ENCODE assay signal across 28 mouse cellular contexts in genomic region chr4:44953041-44953440, GRCm38 (mm10). TPM values are rescaled to one million over a fixed set of nuclear protein-coding genes. Genes with fewer than 3 reads are reported as not detected.
DNase-seq lines count a peak whose midpoint lies in the region; ATAC-seq and TF ChIP-seq lines count a peak whose summit lies in the region.
"Had no signal": no experiment of that assay in that cellular context is flagged by ENCODE, and none has a peak within 500 bp of the region (broad histone marks: within the 10 kb centered on the region; RNA-seq: fewer than 3 reads in every experiment).

No protein-coding gene starts in this region.

- H3K36me3 ChIP-seq in forebrain, embryonic 10.5 days (replicated peaks), result no peaks in the 10 kb centered on the region
- H3K36me3 ChIP-seq in forebrain, embryonic 15.5 days, result no peaks in the 10 kb centered on the region
- no peaks in the 10 kb centered on the region for H3K36me3 ChIP-seq in midbrain, embryonic 11.5 days (ENCODE audit: control insufficient read depth, insufficient read depth, low read length)
- H3K36me3 ChIP-seq in midbrain, embryonic 15.5 days (replicated peaks), result no peaks in the 10 kb centered on the region
- no peaks in the 10 kb centered on the region for H3K36me3 ChIP-seq in limb, embryonic 10.5 days
- no peaks in the 10 kb centered on the region for H3K36me3 ChIP-seq in intestine, postnatal 0 days (ENCODE audit: control insufficient read depth, insufficient read depth)
- H3K36me3 ChIP-seq: embryonic facial prominence, embryonic 15.5 days; heart, embryonic 12.5 days; limb, embryonic 13.5 days; liver, embryonic 12.5 days; neural tube, embryonic 15.5 days had no signal

- peaks cover 8% of the 10 kb centered on the region; the same call in 1 of the 2 replicates for H3K4me1 ChIP-seq in forebrain, embryonic 10.5 days
- no peaks in the 10 kb centered on the region for H3K4me1 ChIP-seq in forebrain, embryonic 15.5 days
- no peaks in the 10 kb centered on the region for H3K4me1 ChIP-seq in midbrain, embryonic 11.5 days (ENCODE audit: control insufficient read depth, insufficient read depth, low read length)
- H3K4me1 ChIP-seq in midbrain, embryonic 15.5 days, result peaks cover 6% of the 10 kb centered on the region; the same call in 1 of the 2 replicates
- H3K4me1 ChIP-seq in limb, embryonic 10.5 days, result peaks cover 7% of the 10 kb centered on the region
- no peaks in the 10 kb centered on the region for H3K4me1 ChIP-seq in intestine, postnatal 0 days (replicated peaks; ENCODE audit: control insufficient read depth, insufficient read depth, low read length)
- H3K4me1 ChIP-seq: embryonic facial prominence, embryonic 15.5 days; heart, embryonic 12.5 days; limb, embryonic 13.5 days; liver, embryonic 12.5 days; megakaryocyte, embryonic 14.5 days; neural tube, embryonic 15.5 days had no signal

- no peak overlapping the region for H3K9ac ChIP-seq in forebrain, embryonic 15.5 days (replicated peaks)
- no peak overlapping the region for H3K9ac ChIP-seq in midbrain, embryonic 11.5 days (ENCODE audit: low read length)
- no peak overlapping the region for H3K9ac ChIP-seq in midbrain, embryonic 15.5 days
- no peak overlapping the region for H3K9ac ChIP-seq in intestine, postnatal 0 days (ENCODE audit: low read depth, low read length)
- H3K9ac ChIP-seq: embryonic facial prominence, embryonic 15.5 days; forebrain, postnatal 0 days; heart, embryonic 12.5 days; hindbrain, embryonic 14.5 days; limb, embryonic 13.5 days; liver, embryonic 12.5 days; neural tube, embryonic 15.5 days had no signal

- no peak overlapping the region for H3K4me2 ChIP-seq in forebrain, embryonic 15.5 days (replicated peaks)
- no peak overlapping the region for H3K4me2 ChIP-seq in midbrain, embryonic 11.5 days
- no peak overlapping the region for H3K4me2 ChIP-seq in midbrain, embryonic 15.5 days
- H3K4me2 ChIP-seq in intestine, postnatal 0 days (replicated peaks; ENCODE audit: low read depth), result no peak overlapping the region
- H3K4me2 ChIP-seq: embryonic facial prominence, embryonic 15.5 days; heart, embryonic 12.5 days; hindbrain, embryonic 14.5 days; limb, embryonic 13.5 days; liver, embryonic 12.5 days; neural tube, embryonic 15.5 days had no signal

- WGBS in forebrain, embryonic 10.5 days, result 77% methylated on average over 9 of the region's 9 CpGs
- 84% methylated on average over 9 of the region's 9 CpGs for WGBS in forebrain, embryonic 15.5 days
- WGBS in midbrain, embryonic 11.5 days, result 75% methylated on average over 9 of the region's 9 CpGs
- 80% methylated on average over 9 of the region's 9 CpGs for whole genome bisulfite sequencing in midbrain, embryonic 15.5 days
- 78% methylated on average over 9 of the region's 9 CpGs for WGBS in limb, embryonic 10.5 days
- WGBS in intestine, postnatal 0 days, result 70% methylated on average over 9 of the region's 9 CpGs

- DNase-seq in forebrain, embryonic 10.5 days (ENCODE audit: extremely low spot score, low spot score), result no peak
- DNase-seq in midbrain, embryonic 11.5 days (ENCODE audit: low spot score, missing footprints), result peak; percentile 81
- DNase-seq in adipocyte (ENCODE audit: low spot score), result peak; percentile 33
- no peak for DNase-seq in limb, embryonic 10.5 days (ENCODE audit: low spot score)
- DNase-seq in cerebellum, adult 11-12 months, result no peak
- DNase-seq: adrenal gland, postnatal 25 days; cerebellum, postnatal 10 days; forebrain, postnatal 0 days; gastrocnemius, postnatal 14 days; heart, adult 18-20 months; heart, postnatal 10 days; kidney, adult 8-10 months; kidney, postnatal 14 days; lung, adult 2 months; lung, postnatal 36 days; thymus, postnatal 14 days had no signal

- no peak for ATAC-seq in forebrain, embryonic 15.5 days (replicated peaks)
- no peak for ATAC-seq in midbrain, embryonic 11.5 days (ENCODE audit: low FRiP score)
- no peak for ATAC-seq in midbrain, embryonic 15.5 days (replicated peaks)
- ATAC-seq in intestine, postnatal 0 days, result no peak
- ATAC-seq: forebrain, postnatal 0 days; liver, embryonic 12.5 days; midbrain, embryonic 16.5 days had no signal

- H3K27ac ChIP-seq in forebrain, embryonic 10.5 days, result 0 out of 2 replicates have a peak overlapping the region, but pooled peaks have one; percentile 8
- H3K27ac ChIP-seq in forebrain, embryonic 15.5 days (replicated peaks), result no peak overlapping the region
- no peak overlapping the region for H3K27ac ChIP-seq in midbrain, embryonic 11.5 days (ENCODE audit: low read depth, low read length)
- H3K27ac ChIP-seq in midbrain, embryonic 15.5 days, result no peak overlapping the region
- 0 out of 2 replicates have a peak overlapping the region, but pooled peaks have one; percentile 34 for H3K27ac ChIP-seq in limb, embryonic 10.5 days
- H3K27ac ChIP-seq in intestine, postnatal 0 days (ENCODE audit: low read depth, low read length), result no peak overlapping the region
- H3K27ac ChIP-seq: embryonic facial prominence, embryonic 15.5 days; hindbrain, embryonic 14.5 days; layer of hippocampus, adult 2 months; limb, embryonic 13.5 days; liver, embryonic 12.5 days; neural tube, embryonic 15.5 days had no signal

- no peak overlapping the region for H3K4me3 ChIP-seq in forebrain, embryonic 10.5 days
- H3K4me3 ChIP-seq in forebrain, embryonic 15.5 days, result no peak overlapping the region
- no peak overlapping the region for H3K4me3 ChIP-seq in midbrain, embryonic 11.5 days (ENCODE audit: low read depth, low read length)
- H3K4me3 ChIP-seq in midbrain, embryonic 15.5 days, result no peak overlapping the region
- H3K4me3 ChIP-seq in limb, embryonic 10.5 days, result no peak overlapping the region
- no peak overlapping the region for H3K4me3 ChIP-seq in intestine, postnatal 0 days (ENCODE audit: low read depth, low read length)
- H3K4me3 ChIP-seq: embryonic facial prominence, embryonic 15.5 days; heart, embryonic 12.5 days; layer of hippocampus, adult 2 months; limb, embryonic 13.5 days; liver, embryonic 12.5 days; megakaryocyte, embryonic 14.5 days; neural tube, embryonic 15.5 days had no signal

- H3K27me3 ChIP-seq in forebrain, embryonic 10.5 days (ENCODE audit: poor library complexity, severe bottlenecking), result no peaks in the 10 kb centered on the region
- H3K27me3 ChIP-seq in forebrain, embryonic 15.5 days, result no peaks in the 10 kb centered on the region
- no peaks in the 10 kb centered on the region for H3K27me3 ChIP-seq in midbrain, embryonic 11.5 days (ENCODE audit: control insufficient read depth, insufficient read depth, low read length)
- H3K27me3 ChIP-seq in midbrain, embryonic 15.5 days (replicated peaks), result no peaks in the 10 kb centered on the region
- no peaks in the 10 kb centered on the region for H3K27me3 ChIP-seq in limb, embryonic 10.5 days (ENCODE audit: low read depth, poor library complexity, severe bottlenecking)
- H3K27me3 ChIP-seq in intestine, postnatal 0 days (replicated peaks; ENCODE audit: control insufficient read depth, insufficient read depth, low read length), result no peaks in the 10 kb centered on the region
- H3K27me3 ChIP-seq: embryonic facial prominence, embryonic 15.5 days; heart, embryonic 12.5 days; limb, embryonic 13.5 days; neural tube, embryonic 15.5 days had no signal

- no peaks in the 10 kb centered on the region for H3K9me3 ChIP-seq in forebrain, embryonic 10.5 days
- no peaks in the 10 kb centered on the region for H3K9me3 ChIP-seq in forebrain, embryonic 15.5 days
- H3K9me3 ChIP-seq in midbrain, embryonic 11.5 days (ENCODE audit: control insufficient read depth, low read length), result no peaks in the 10 kb centered on the region
- no peaks in the 10 kb centered on the region for H3K9me3 ChIP-seq in midbrain, embryonic 15.5 days
- H3K9me3 ChIP-seq in limb, embryonic 10.5 days (replicated peaks), result no peaks in the 10 kb centered on the region
- no peaks in the 10 kb centered on the region for H3K9me3 ChIP-seq in intestine, postnatal 0 days (ENCODE audit: control insufficient read depth)
- H3K9me3 ChIP-seq: embryonic facial prominence, embryonic 15.5 days; heart, embryonic 12.5 days; limb, embryonic 13.5 days; liver, embryonic 12.5 days; neural tube, embryonic 15.5 days had no signal

- TF ChIP-seq CTCF in intestine, postnatal 0 days (IDR thresholded peaks at IDR 0.05; ENCODE audit: low read depth), result no peak

RNA-seq across cellular contexts. Expression of gene Grhpr, which starts 28.2 kb away (rescaled TPM):
- 65.4 and 73.4 TPM in 2 replicates for polyA plus RNA-seq in forebrain, embryonic 10.5 days (2016; fragmentation: Nextera tagmentation; extraction: Ambion mirVana)
- polyA plus RNA-seq in forebrain, embryonic 15.5 days (2015; fragmentation: Nextera tagmentation; extraction: Ambion mirVana), result 20.7 and 21.1 TPM in 2 replicates
- polyA plus RNA-seq in midbrain, embryonic 11.5 days (2014; fragmentation: Nextera tagmentation; extraction: Ambion mirVana), result 37.4 and 38.2 TPM in 2 replicates
- 21.9 and 24.5 TPM in 2 replicates for polyA plus RNA-seq in midbrain, embryonic 15.5 days (2015; fragmentation: Nextera tagmentation; extraction: Ambion mirVana)
- polyA plus RNA-seq in limb, embryonic 10.5 days (2016; fragmentation: Nextera tagmentation; extraction: Ambion mirVana), result 80.9 and 91.8 TPM in 2 replicates
- 121 and 133 TPM in 2 replicates for polyA plus RNA-seq in intestine, postnatal 0 days (2015; fragmentation: Nextera tagmentation; extraction: Ambion mirVana)

RNA-seq across cellular contexts. Expression of gene Zbtb5, which starts 59.2 kb away (rescaled TPM):
- polyA plus RNA-seq in forebrain, embryonic 10.5 days (2016; fragmentation: Nextera tagmentation; extraction: Ambion mirVana), result 36.5 and 37.6 TPM in 2 replicates
- polyA plus RNA-seq in forebrain, embryonic 15.5 days (2015; fragmentation: Nextera tagmentation; extraction: Ambion mirVana), result 46.7 and 46.8 TPM in 2 replicates
- polyA plus RNA-seq in midbrain, embryonic 11.5 days (2014; fragmentation: Nextera tagmentation; extraction: Ambion mirVana), result 41.2 and 44.7 TPM in 2 replicates
- 50.0 and 53.7 TPM in 2 replicates for polyA plus RNA-seq in midbrain, embryonic 15.5 days (2015; fragmentation: Nextera tagmentation; extraction: Ambion mirVana)
- polyA plus RNA-seq in limb, embryonic 10.5 days (2016; fragmentation: Nextera tagmentation; extraction: Ambion mirVana), result 35.5 and 43.0 TPM in 2 replicates
- 8.5 TPM in 2 replicates for polyA plus RNA-seq in intestine, postnatal 0 days (2015; fragmentation: Nextera tagmentation; extraction: Ambion mirVana)

Comparison
In these comparisons a context has a peak if more than half of its experiments do, and no peak if none do; other contexts are left out.
1. H3K27ac ChIP-seq: peak in forebrain, embryonic 10.5 days (single experiment) and limb, embryonic 10.5 days (single experiment); none in forebrain, embryonic 15.5 days (single experiment), midbrain, embryonic 11.5 days (single experiment), midbrain, embryonic 15.5 days (single experiment) and intestine, postnatal 0 days (single experiment).
2. DNase-seq: peak in midbrain, embryonic 11.5 days (single experiment) and adipocyte (single experiment); none in forebrain, embryonic 10.5 days (single experiment), limb, embryonic 10.5 days (single experiment) and cerebellum, adult 11-12 months (single experiment).